Mouse (Mus musculus) mesoderm, embryonic 11.5 days (tissue): ENCODE results near the gene Stk16.
"Not testable (repeated sequence)": the region's sequence is repeated elsewhere in the genome, so short reads cannot be mapped to it uniquely, and the experiment has no call there.

Source experiments
- DNase-seq: peaks from one replicate; pipeline ENCODE4 v3.0.0-alpha.2; 2012; ENCODE audit warnings: low read depth, low spot score

The Stk16 gene

GRCm38 (mm10) chr1:75213096-75213495, 2.5 kb downstream of the Stk16 start:
- DNase-seq = no peak

GRCm38 (mm10) chr1:75214442-75214841, 3.8 kb downstream of the Stk16 start:
- no peak for DNase-seq

- DNase-seq = no peak
Measured at GRCm38 (mm10) chr1:75214886-75215285, 4.2 kb downstream of the Stk16 start.

- no peak for DNase-seq
Measured at GRCm38 (mm10) chr1:75215785-75216184, 5.1 kb downstream of the Stk16 start.

- no peak for DNase-seq
Measured at GRCm38 (mm10) chr1:75216797-75217585, 6.4 kb downstream of the Stk16 start.

GRCm38 (mm10) chr1:75217893-75218226, 7.2 kb downstream of the Stk16 start:
- DNase-seq = no peak

- DNase-seq = peak; percentile 16
Measured at GRCm38 (mm10) chr1:75218227-75219001, 7.8 kb downstream of the Stk16 start.

GRCm38 (mm10) chr1:75219078-75219477, 8.4 kb downstream of the Stk16 start:
- peak; percentile 78 for DNase-seq

- DNase-seq = peak; percentile 22
Measured at GRCm38 (mm10) chr1:75219531-75219930, 8.9 kb downstream of the Stk16 start, which contains the start of gene Tuba4a. Gene Tuba4a (minus strand): TSS chr1:75219865.

- DNase-seq = no peak
Measured at GRCm38 (mm10) chr1:75221538-75221937, 10.9 kb downstream of the Stk16 start.

- DNase-seq = no peak
Measured at GRCm38 (mm10) chr1:75222926-75223325, 12.3 kb downstream of the Stk16 start.

- no peak for DNase-seq
Measured at GRCm38 (mm10) chr1:75223532-75223931, 12.9 kb downstream of the Stk16 start.

- DNase-seq = no peak
Measured at GRCm38 (mm10) chr1:75225473-75225872, 14.8 kb downstream of the Stk16 start.

- DNase-seq = no peak
Measured at GRCm38 (mm10) chr1:75226138-75226537, 15.5 kb downstream of the Stk16 start.

GRCm38 (mm10) chr1:75227653-75228052, 17.0 kb downstream of the Stk16 start:
- DNase-seq = no peak

- no peak for DNase-seq
Measured at GRCm38 (mm10) chr1:75229158-75229557, 18.5 kb downstream of the Stk16 start.

- no peak for DNase-seq
Measured at GRCm38 (mm10) chr1:75230335-75230994, 19.8 kb downstream of the Stk16 start.

GRCm38 (mm10) chr1:75231224-75231623, 20.6 kb downstream of the Stk16 start:
- DNase-seq = no peak

GRCm38 (mm10) chr1:75231664-75232152, 21.1 kb downstream of the Stk16 start, which contains the start of gene A630095N17Rik:
Gene A630095N17Rik (minus strand): TSS chr1:75232102.
- no peak for DNase-seq

GRCm38 (mm10) chr1:75232489-75232888, 21.9 kb downstream of the Stk16 start:
- not testable (repeated sequence) for DNase-seq

GRCm38 (mm10) chr1:75234606-75235005, 24.0 kb downstream of the Stk16 start:
- DNase-seq = peak; percentile 59
